Mouse (Mus musculus): ENCODE measurements around the gene Kmo.

Gene Kmo

DNA sequence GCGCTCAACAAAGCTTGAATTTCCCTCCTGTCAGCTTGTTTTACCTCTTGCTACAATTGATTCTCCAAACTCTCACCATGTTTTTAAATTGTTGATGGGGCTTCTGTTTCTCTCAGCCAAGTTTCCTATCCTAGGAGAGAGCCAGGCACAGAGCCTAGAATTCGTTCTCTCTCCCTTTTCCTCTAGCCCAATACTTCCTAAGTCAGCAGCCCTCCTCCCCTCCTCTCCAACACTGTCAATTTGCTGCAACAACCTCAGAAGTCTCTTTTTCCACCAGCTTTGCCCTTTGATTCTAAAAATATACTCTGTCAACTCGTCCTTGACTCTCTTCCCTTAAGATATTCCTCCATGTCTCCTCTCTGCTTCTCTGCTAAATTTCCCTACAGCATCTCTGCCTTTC, 79.2 kb downstream of the Kmo start:
- no peaks in the 10 kb centered on the region for H3K36me3 ChIP-seq (ENCODE audit: control insufficient read depth, insufficient read depth, low read length, poor library complexity, severe bottlenecking)
- H3K27me3 ChIP-seq (ENCODE audit: control insufficient read depth, insufficient read depth, low read length, poor library complexity, severe bottlenecking): no peaks in the 10 kb centered on the region; the same call in 1 of the 2 replicates
- DNase-seq (ENCODE audit: low read depth, low spot score): no peak

DNA sequence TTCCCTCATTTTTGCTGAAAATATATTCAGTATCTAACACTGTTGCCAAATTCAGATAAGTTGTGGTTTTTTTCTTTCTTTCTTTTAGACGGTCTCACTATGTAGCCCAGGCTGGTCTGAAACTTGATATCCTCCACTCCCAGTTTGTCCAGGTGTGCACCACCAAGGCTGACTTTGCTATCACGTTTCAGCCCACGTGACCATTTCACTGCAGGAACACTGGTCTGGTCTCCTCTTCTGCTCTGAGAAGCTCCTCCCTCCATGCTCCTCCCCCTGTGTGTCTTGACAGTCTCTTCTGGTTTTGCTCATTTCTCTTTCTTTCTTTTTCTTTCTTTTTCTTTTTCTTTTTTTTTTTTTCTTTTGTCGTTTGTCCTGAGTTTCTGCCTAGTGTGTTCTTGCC, 79.6 kb downstream of the Kmo start:
- no peaks in the 10 kb centered on the region; the same call in 1 of the 2 replicates for H3K27me3 ChIP-seq (ENCODE audit: control insufficient read depth, insufficient read depth, low read length, poor library complexity, severe bottlenecking)
- DNase-seq (ENCODE audit: low read depth, low spot score): no peak
- H3K36me3 ChIP-seq (ENCODE audit: control insufficient read depth, insufficient read depth, low read length, poor library complexity, severe bottlenecking): no peaks in the 10 kb centered on the region

DNA sequence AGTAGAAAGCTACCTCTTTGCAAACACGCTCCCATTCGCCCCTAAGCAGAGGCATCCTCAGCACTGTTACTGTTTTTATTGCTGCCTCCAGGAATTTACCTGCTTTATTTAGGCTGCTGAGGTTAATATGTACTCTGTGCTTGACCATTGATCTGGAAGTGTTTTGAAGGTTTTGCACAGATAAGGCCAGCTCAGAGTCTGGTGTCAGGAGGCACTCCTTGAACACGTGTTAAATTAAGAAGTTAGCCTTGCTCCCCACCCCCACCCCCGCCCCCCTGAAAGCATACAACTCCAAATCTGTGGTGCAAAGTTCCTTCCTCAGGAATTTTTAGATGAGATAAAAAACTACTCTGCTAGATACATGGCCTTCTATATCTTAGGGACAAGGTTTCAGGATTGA, 81.0 kb downstream of the Kmo start:
- H3K27me3 ChIP-seq (ENCODE audit: control insufficient read depth, insufficient read depth, low read length, poor library complexity, severe bottlenecking): no peaks in the 10 kb centered on the region; the same call in 1 of the 2 replicates
- no peak for DNase-seq (ENCODE audit: low read depth, low spot score)
- no peaks in the 10 kb centered on the region for H3K36me3 ChIP-seq (ENCODE audit: control insufficient read depth, insufficient read depth, low read length, poor library complexity, severe bottlenecking)

DNA sequence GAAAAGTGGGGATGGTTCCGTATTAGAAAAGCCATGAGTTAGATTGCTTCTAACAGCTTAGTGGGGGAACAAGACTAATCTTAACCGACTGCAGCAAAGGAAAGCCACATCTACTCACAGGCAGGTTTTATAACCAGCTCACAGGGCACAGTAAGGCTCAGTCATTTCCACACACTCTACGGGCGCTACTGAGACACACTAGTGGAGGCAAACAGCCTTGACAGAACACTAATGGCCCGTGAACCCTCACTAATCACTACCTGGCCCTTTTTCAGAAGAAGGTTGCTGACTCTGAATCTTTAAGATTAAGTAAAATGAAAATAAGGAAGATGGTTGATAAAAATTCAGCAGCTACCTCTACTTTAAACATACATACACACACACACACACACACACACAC, 87.4 kb downstream of the Kmo start:
- no peak for DNase-seq (ENCODE audit: low read depth, low spot score)
- no peaks in the 10 kb centered on the region for H3K36me3 ChIP-seq (ENCODE audit: control insufficient read depth, insufficient read depth, low read length, poor library complexity, severe bottlenecking)
- no peaks in the 10 kb centered on the region; the same call in 1 of the 2 replicates for H3K27me3 ChIP-seq (ENCODE audit: control insufficient read depth, insufficient read depth, low read length, poor library complexity, severe bottlenecking)

DNA sequence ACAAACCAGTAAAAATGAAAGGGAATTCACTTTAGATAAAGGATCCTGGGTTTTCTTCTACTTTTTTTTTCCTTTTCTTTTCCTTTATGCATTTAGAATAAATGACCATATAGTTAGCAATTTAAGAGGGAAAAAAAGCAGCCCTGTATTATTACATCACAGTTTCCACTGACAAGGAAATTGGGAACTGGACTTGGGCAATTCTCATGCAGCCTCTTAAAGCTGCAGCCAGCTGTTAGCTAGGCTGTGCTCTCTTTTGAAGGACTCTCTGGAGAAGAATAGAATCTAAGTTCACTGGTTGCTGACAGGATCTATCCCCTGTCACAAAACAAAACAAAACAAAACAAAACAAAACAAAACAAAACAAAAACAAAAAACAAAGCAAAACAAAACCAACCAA, 87.8 kb downstream of the Kmo start:
- DNase-seq (ENCODE audit: low read depth, low spot score): no peak
- Histone ChIP-seq H3K36me3 (ENCODE audit: control insufficient read depth, insufficient read depth, low read length, poor library complexity, severe bottlenecking) (no peaks in the 10 kb centered on the region), H3K27me3 (ENCODE audit: control insufficient read depth, insufficient read depth, low read length, poor library complexity, severe bottlenecking) (no peaks in the 10 kb centered on the region; the same call in 1 of the 2 replicates)
